Mouse (Mus musculus): ENCODE measurements around the gene Pbx1. TPM values are rescaled to one million over a fixed set of nuclear protein-coding genes. Genes with fewer than 3 reads are reported as not detected.

The Pbx1 gene
- total and polyA plus RNA-seq, 2 experiments from 2014 or later, result 17.1 to 31.3 TPM

GRCm38 (mm10) chr1:168265594-168266390 lies 166.3 kb downstream of the Pbx1 start:
- Histone ChIP-seq H3K36me3 (replicated peaks; ENCODE audit: control insufficient read depth, insufficient read depth, low read length) (no peaks in the 10 kb centered on the region), H3K9ac (replicated peaks; ENCODE audit: low read depth, low read length) (no peak overlapping the region), H3K27ac (ENCODE audit: low read depth) (no peak overlapping the region), H3K9me3 (replicated peaks; ENCODE audit: control insufficient read depth, low read length) (no peaks in the 10 kb centered on the region), H3K4me1 (ENCODE audit: control insufficient read depth, insufficient read depth) (peaks cover 25% of the 10 kb centered on the region), H3K4me3 (ENCODE audit: low read depth, low read length) (no peak overlapping the region), H3K4me2 (ENCODE audit: low read depth, low read length) (no peak overlapping the region), H3K27me3 (ENCODE audit: control insufficient read depth, insufficient read depth, low read length) (no peaks in the 10 kb centered on the region)
- DNase-seq (ENCODE audit: low spot score) (no peak), ATAC-seq (ENCODE audit: insufficient read depth, low read depth) (no peak)
- no peak for TF ChIP-seq CTCF (IDR thresholded peaks at IDR 0.05; ENCODE audit: low read depth)
- TF ChIP-seq EP300 (IDR thresholded peaks at IDR 0.05; ENCODE audit: low read depth), result no peak
- 71% methylated on average over 12 of the region's 12 CpGs for WGBS

GRCm38 (mm10) chr1:168265090-168265489 lies 167.0 kb downstream of the Pbx1 start:
- Histone ChIP-seq H3K9me3 (replicated peaks; ENCODE audit: control insufficient read depth, low read length) (no peaks in the 10 kb centered on the region), H3K4me2 (ENCODE audit: low read depth, low read length) (no peak overlapping the region), H3K27ac (ENCODE audit: low read depth) (no peak overlapping the region), H3K4me3 (ENCODE audit: low read depth, low read length) (no peak overlapping the region), H3K27me3 (ENCODE audit: control insufficient read depth, insufficient read depth, low read length) (no peaks in the 10 kb centered on the region), H3K4me1 (ENCODE audit: control insufficient read depth, insufficient read depth) (peaks cover 25% of the 10 kb centered on the region), H3K9ac (replicated peaks; ENCODE audit: low read depth, low read length) (no peak overlapping the region), H3K36me3 (replicated peaks; ENCODE audit: control insufficient read depth, insufficient read depth, low read length) (no peaks in the 10 kb centered on the region)
- 90% methylated on average over 5 of the region's 5 CpGs for WGBS
- TF ChIP-seq EP300 (IDR thresholded peaks at IDR 0.05; ENCODE audit: low read depth), result no peak
- no peak for TF ChIP-seq CTCF (IDR thresholded peaks at IDR 0.05; ENCODE audit: low read depth)
- ATAC-seq (ENCODE audit: insufficient read depth, low read depth), result no peak
- no peak for DNase-seq (ENCODE audit: low spot score)

DNA sequence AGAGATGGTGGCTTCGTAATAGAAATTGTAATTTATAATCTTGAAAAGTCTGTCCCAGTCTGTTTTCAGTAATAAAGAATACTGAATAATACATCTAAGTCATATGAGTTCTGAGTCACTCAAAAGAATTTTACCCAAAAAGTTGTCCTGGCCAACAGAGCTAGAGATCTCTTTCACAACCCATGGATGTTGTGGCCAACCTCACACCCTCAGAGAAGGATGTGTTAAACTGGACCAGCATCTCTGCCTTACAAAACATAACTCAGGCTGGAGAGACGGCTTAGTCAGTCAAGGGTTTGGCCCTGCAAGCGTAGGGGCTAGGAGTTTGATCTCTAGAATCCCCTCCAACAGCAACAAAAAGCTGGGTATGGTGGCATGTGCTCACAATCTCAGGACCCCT lies 171.7 kb downstream of the Pbx1 start:
- WGBS, result 87% methylated on average over 3 of the region's 3 CpGs
- TF ChIP-seq CTCF (IDR thresholded peaks at IDR 0.05; ENCODE audit: low read depth), result no peak
- TF ChIP-seq EP300 (IDR thresholded peaks at IDR 0.05; ENCODE audit: low read depth), result no peak
- Histone ChIP-seq H3K9ac (replicated peaks; ENCODE audit: low read depth, low read length) (no peak overlapping the region), H3K4me3 (ENCODE audit: low read depth, low read length) (no peak overlapping the region), H3K9me3 (replicated peaks; ENCODE audit: control insufficient read depth, low read length) (no peaks in the 10 kb centered on the region), H3K27ac (ENCODE audit: low read depth) (no peak overlapping the region), H3K36me3 (replicated peaks; ENCODE audit: control insufficient read depth, insufficient read depth, low read length) (0 out of 2 replicates have a peak, but pooled peaks cover 3% of the 10 kb centered on the region), H3K27me3 (ENCODE audit: control insufficient read depth, insufficient read depth, low read length) (no peaks in the 10 kb centered on the region), H3K4me1 (ENCODE audit: control insufficient read depth, insufficient read depth) (peaks cover 2% of the 10 kb centered on the region; the same call in 1 of the 2 replicates), H3K4me2 (ENCODE audit: low read depth, low read length) (no peak overlapping the region)
- DNase-seq (ENCODE audit: low spot score) (no peak), ATAC-seq (ENCODE audit: insufficient read depth, low read depth) (no peak)

DNA sequence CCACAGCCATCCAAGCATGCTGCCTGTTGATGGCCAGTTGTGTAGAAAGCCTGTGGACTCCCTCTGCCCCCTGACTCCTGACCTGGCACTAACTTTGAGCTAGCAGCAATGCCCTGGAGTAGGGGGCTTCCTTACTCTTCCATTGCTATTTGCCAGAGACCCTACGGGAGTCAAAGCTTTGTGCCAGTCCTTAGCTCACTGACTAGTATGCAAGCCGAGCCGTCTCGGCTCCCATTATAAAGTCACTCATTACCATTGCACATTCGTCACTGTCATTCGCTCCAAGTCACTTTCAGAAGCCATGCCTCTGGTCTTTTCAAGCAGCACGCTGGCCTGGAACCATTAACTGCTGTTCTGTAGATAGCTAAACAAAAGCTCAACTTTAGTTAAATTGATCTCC lies 173.2 kb downstream of the Pbx1 start:
- no peak for TF ChIP-seq EP300 (IDR thresholded peaks at IDR 0.05; ENCODE audit: low read depth)
- no peak for TF ChIP-seq CTCF (IDR thresholded peaks at IDR 0.05; ENCODE audit: low read depth)
- Histone ChIP-seq H3K27ac (ENCODE audit: low read depth) (no peak overlapping the region), H3K4me1 (ENCODE audit: control insufficient read depth, insufficient read depth) (no peaks in the 10 kb centered on the region), H3K9me3 (replicated peaks; ENCODE audit: control insufficient read depth, low read length) (no peaks in the 10 kb centered on the region), H3K4me3 (ENCODE audit: low read depth, low read length) (no peak overlapping the region), H3K9ac (replicated peaks; ENCODE audit: low read depth, low read length) (no peak overlapping the region), H3K36me3 (replicated peaks; ENCODE audit: control insufficient read depth, insufficient read depth, low read length) (0 out of 2 replicates have a peak, but pooled peaks cover 3% of the 10 kb centered on the region), H3K27me3 (ENCODE audit: control insufficient read depth, insufficient read depth, low read length) (no peaks in the 10 kb centered on the region), H3K4me2 (ENCODE audit: low read depth, low read length) (no peak overlapping the region)
- no peak for ATAC-seq (ENCODE audit: insufficient read depth, low read depth)
- DNase-seq (ENCODE audit: low spot score), result no peak
- 88% methylated on average over 7 of the region's 7 CpGs for WGBS

DNA sequence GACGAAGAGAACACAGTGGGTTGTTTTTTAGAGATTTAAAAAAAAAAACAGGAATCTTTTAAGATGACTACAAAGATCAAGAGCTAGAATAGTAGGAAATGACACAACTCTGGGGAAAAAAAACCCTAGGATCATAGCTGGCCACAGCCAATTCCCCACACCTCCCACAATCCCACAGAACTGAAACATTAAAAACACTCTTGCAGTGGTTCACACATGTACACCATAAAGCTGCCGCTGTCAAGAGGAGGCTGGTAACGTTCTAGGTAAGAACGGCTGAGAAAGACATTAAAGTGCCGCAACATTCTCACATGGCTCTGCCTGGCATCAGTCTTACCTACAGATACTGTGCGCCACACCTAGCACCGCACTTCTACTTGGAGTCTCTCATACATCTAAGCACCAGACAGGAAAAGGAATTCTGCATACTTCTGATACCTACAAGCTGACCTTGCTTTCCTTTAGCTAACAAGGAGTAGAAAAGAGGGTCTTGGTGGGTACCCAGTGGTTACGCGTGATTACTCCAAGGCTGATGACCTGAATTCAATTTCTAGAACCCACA lies 176.6 kb downstream of the Pbx1 start:
- Histone ChIP-seq H3K4me1 (ENCODE audit: control insufficient read depth, insufficient read depth) (no peaks in the 10 kb centered on the region), H3K27ac (ENCODE audit: low read depth) (no peak overlapping the region), H3K27me3 (ENCODE audit: control insufficient read depth, insufficient read depth, low read length) (no peaks in the 10 kb centered on the region), H3K9ac (replicated peaks; ENCODE audit: low read depth, low read length) (no peak overlapping the region), H3K4me2 (ENCODE audit: low read depth, low read length) (no peak overlapping the region), H3K36me3 (replicated peaks; ENCODE audit: control insufficient read depth, insufficient read depth, low read length) (0 out of 2 replicates have a peak, but pooled peaks cover 3% of the 10 kb centered on the region), H3K4me3 (ENCODE audit: low read depth, low read length) (no peak overlapping the region), H3K9me3 (replicated peaks; ENCODE audit: control insufficient read depth, low read length) (no peaks in the 10 kb centered on the region)
- ATAC-seq (ENCODE audit: insufficient read depth, low read depth), result no peak
- no peak for TF ChIP-seq EP300 (IDR thresholded peaks at IDR 0.05; ENCODE audit: low read depth)
- TF ChIP-seq CTCF (IDR thresholded peaks at IDR 0.05; ENCODE audit: low read depth), result no peak
- WGBS, result 94% methylated on average over 9 of the region's 9 CpGs
- no peak for DNase-seq (ENCODE audit: low spot score)
